Mouse (Mus musculus) embryonic facial prominence, embryonic 14.5 days (tissue): ENCODE data around the gene Tmem41a. TPM values are rescaled to one million over a fixed set of nuclear protein-coding genes. Genes with fewer than 3 reads are reported as not detected.

Experiments used
- ATAC-seq: fragments of 200-750 bp; cut with Nextera tagmentation; 2 replicates; pipeline ENCODE4 v1.8.0; 2017; ENCODE audit warnings: low read depth, moderate number of reproducible peaks, moderate TSS enrichment
- DNase-seq: peaks from one replicate; pipeline ENCODE4 v3.0.0-alpha.2; 2015; ENCODE audit warnings: low spot score
- H3K27ac ChIP-seq: fragments of 300-500 bp; sonication (generic); replicated peaks from 2 replicates; pipeline ENCODE4 v1.5.1; 2014; ENCODE audit warnings: low read depth, mild to moderate bottlenecking, low read length, moderate library complexity
- H3K27me3 ChIP-seq: fragments of 300-500 bp; sonication (generic); replicated peaks from 2 replicates; pipeline ENCODE4 v1.6.1; 2014; ENCODE audit warnings: low read length; ENCODE audit not compliant: control insufficient read depth, insufficient read depth
- H3K36me3 ChIP-seq: fragments of 300-500 bp; sonication (generic); 2 replicates; pipeline ENCODE4 v1.6.1; 2014; ENCODE audit warnings: low read length, mixed read lengths; ENCODE audit not compliant: control insufficient read depth, insufficient read depth
- H3K4me1 ChIP-seq: fragments of 300-500 bp; sonication (generic); 2 replicates; pipeline ENCODE4 v1.6.1; 2014; ENCODE audit warnings: antibody characterized with exemption, low read length; ENCODE audit not compliant: control insufficient read depth, insufficient read depth
- H3K4me2 ChIP-seq: fragments of 300-500 bp; sonication (generic); 2 replicates; pipeline ENCODE4 v1.6.1; 2014; ENCODE audit warnings: low read depth, mild to moderate bottlenecking, low read length, moderate library complexity, mixed read lengths
- H3K4me3 ChIP-seq: fragments of 300-500 bp; sonication (generic); 2 replicates; pipeline ENCODE4 v1.5.1; 2014; ENCODE audit warnings: low read depth, mild to moderate bottlenecking, low read length
- H3K9ac ChIP-seq: fragments of 300-500 bp; sonication (generic); 2 replicates; pipeline ENCODE4 v1.6.1; 2014; ENCODE audit warnings: low read depth, mild to moderate bottlenecking, low read length, moderate library complexity, mixed read lengths
- H3K9me3 ChIP-seq: fragments of 300-500 bp; sonication (generic); 2 replicates; pipeline ENCODE4 v1.6.1; 2016; ENCODE audit warnings: low read length; ENCODE audit not compliant: control insufficient read depth
- WGBS: fragments of 180-500 bp; shearing (Covaris S2); extraction: QIAGEN DNeasy Blood & Tissue Kit; methylation state at CpG from one replicate; pipeline ENCODE4 v1.1.7; 2014; 5-methylcytosine and 5-hydroxymethylcytosine counted together
- polyA plus RNA-seq: library from polyadenylated mRNA; unstranded; fragments of >200 nt; fragmentation: Nextera tagmentation; extraction: Ambion mirVana; gene quantifications from 2 replicates; pipeline ENCODE4 v1.2.1, GENCODE M21; 2014

Tmem41a gene
- polyA plus RNA-seq, 1 experiment from 2014 or later, result 41.1 TPM

- ATAC-seq (no peak), DNase-seq (no peak)
- Histone ChIP-seq H3K27ac (no peak overlapping the region), H3K36me3 (no peaks in the 10 kb centered on the region), H3K27me3 (no peaks in the 10 kb centered on the region), H3K4me1 (no peaks in the 10 kb centered on the region), H3K9ac (no peak overlapping the region), H3K9me3 (no peaks in the 10 kb centered on the region), H3K4me2 (no peak overlapping the region), H3K4me3 (no peak overlapping the region)
- 94% methylated on average over 2 of the region's 2 CpGs for WGBS
These were observed 59.8 kb downstream of the Tmem41a start for GRCm38 (mm10) chr16:21887601-21888000.

Other genes with a start within 250 kb of the Tmem41a start
- gene Ehhadh, start 159.7 kb downstream of the Tmem41a start, polyA plus RNA-seq, result 2.2 and 2.5 TPM in 2 replicates
- 0.84 and 0.95 TPM in 2 replicates for gene Map3k13, start 153.2 kb downstream of the Tmem41a start, polyA plus RNA-seq
- gene Liph, start 48.1 kb upstream of the Tmem41a start, polyA plus RNA-seq, result 0.71 and 1.2 TPM in 2 replicates
- 44.4 and 47.3 TPM in 2 replicates for gene Senp2, start 61.9 kb upstream of the Tmem41a start, polyA plus RNA-seq
- gene Igf2bp2, start 215.7 kb upstream of the Tmem41a start, polyA plus RNA-seq, result 74.7 and 81.4 TPM in 2 replicates